Mouse (Mus musculus) CH12.LX (cell line): ENCODE measurements around the gene Isg20l2. TPM values are rescaled to one million over a fixed set of nuclear protein-coding genes. Genes with fewer than 3 reads are reported as not detected.

ENCODE experiments used
- DNase-seq: peaks from one replicate; pipeline ENCODE4 v3.0.0-alpha.2; 2013; ENCODE audit errors: extremely low read depth
- H3K27ac ChIP-seq: 2 replicates; pipeline ENCODE4 v1.5.1; 2012; ENCODE audit warnings: low read depth, mild to moderate bottlenecking, control low read depth, moderate library complexity; ENCODE audit not compliant: insufficient read depth
- H3K27me3 ChIP-seq: replicated peaks from 2 replicates; pipeline ENCODE3; 2012; ENCODE audit warnings: inconsistent platforms
- H3K36me3 ChIP-seq, 2 experiments: replicated peaks in 1 of 2; 2 replicates each; pipeline versions ENCODE3 to v1.6.1; 2012; ENCODE audit warnings: inconsistent platforms in 1 of 2, low read length in 1 of 2, mild to moderate bottlenecking in 1 of 2, mixed read lengths in 1 of 2, moderate library complexity in 1 of 2; ENCODE audit not compliant: control insufficient read depth in 1 of 2, insufficient read depth in 1 of 2
- H3K4me1 ChIP-seq, 2 experiments: 2 replicates each; pipeline ENCODE4 v1.6.1; 2012; ENCODE audit warnings: inconsistent platforms in 1 of 2, moderate library complexity in 1 of 2; ENCODE audit not compliant: insufficient read depth in 2 of 2, control insufficient read depth in 1 of 2
- H3K4me2 ChIP-seq: 2 replicates; pipeline ENCODE4 v1.6.1; 2012; ENCODE audit warnings: low read depth, mild to moderate bottlenecking, control low read depth; ENCODE audit not compliant: poor library complexity, insufficient read depth, severe bottlenecking
- H3K4me3 ChIP-seq, 3 experiments: fragments of 150-350 bp in 1 of 3; sonication (generic) in 1 of 3; replicated peaks in 1 of 3; 2 replicates each; pipeline versions ENCODE3 to v1.5.1; 2011 to 2012; ENCODE audit warnings: low read depth in 2 of 3, low read length in 2 of 3, mild to moderate bottlenecking in 2 of 3, moderate library complexity in 2 of 3, control low read depth in 1 of 3, improper control_type of control experiment in 1 of 3, inconsistent platforms in 1 of 3, mixed read lengths in 1 of 3; ENCODE audit not compliant: poor library complexity in 1 of 3
- H3K79me2 ChIP-seq: replicated peaks from 2 replicates; pipeline ENCODE4 v1.6.1; 2012; ENCODE audit warnings: mild to moderate bottlenecking, moderate library complexity; ENCODE audit not compliant: control insufficient read depth, poor library complexity, insufficient read depth, severe bottlenecking; ENCODE audit errors: extremely low read depth
- H3K9ac ChIP-seq: 2 replicates; pipeline ENCODE4 v1.6.1; 2012; ENCODE audit warnings: low read depth, mild to moderate bottlenecking, control low read depth, moderate library complexity; ENCODE audit not compliant: insufficient read depth
- H3K9me3 ChIP-seq: replicated peaks from 2 replicates; pipeline ENCODE3; 2012; ENCODE audit warnings: low read length, inconsistent platforms, mixed read lengths
- BHLHE40 ChIP-seq: IDR thresholded peaks from 2 replicates; pipeline ENCODE4 v1.6.1; 2011; ENCODE audit warnings: mild to moderate bottlenecking, low read depth, low read length, improper control_type of control experiment
- E2F4 ChIP-seq: IDR thresholded peaks from 2 replicates; pipeline ENCODE4 v1.6.1; 2011; ENCODE audit warnings: low read depth, low read length, improper control_type of control experiment; ENCODE audit not compliant: insufficient replicate concordance
- IRF4 ChIP-seq: IDR thresholded peaks from 2 replicates; pipeline ENCODE4 v1.6.1; 2014; ENCODE audit warnings: low read depth, mild to moderate bottlenecking, inconsistent platforms, low read length, improper control_type of control experiment
- JUN ChIP-seq: IDR thresholded peaks from 2 replicates; pipeline ENCODE4 v1.6.1; 2011; ENCODE audit warnings: low read depth, mild to moderate bottlenecking, low read length, improper control_type of control experiment, moderate library complexity; ENCODE audit not compliant: insufficient read depth
- JUND ChIP-seq: conservative IDR thresholded peaks from 2 replicates; pipeline ENCODE4 v1.6.1; 2011; ENCODE audit warnings: low read depth, low read length, improper control_type of control experiment
- MAFK ChIP-seq: IDR thresholded peaks from 2 replicates; pipeline ENCODE4 v1.6.1; 2011; ENCODE audit warnings: low read length, improper control_type of control experiment; ENCODE audit not compliant: insufficient replicate concordance
- MAX ChIP-seq: IDR thresholded peaks from 2 replicates; pipeline ENCODE4 v1.6.1; 2011; ENCODE audit warnings: low read length, improper control_type of control experiment
- NELFE ChIP-seq: IDR thresholded peaks from 2 replicates; pipeline ENCODE4 v1.6.1; 2011; ENCODE audit warnings: low read depth, low read length, improper control_type of control experiment
- NRF1 ChIP-seq: IDR thresholded peaks from 2 replicates; pipeline ENCODE4 v1.6.1; 2014; ENCODE audit warnings: low read depth, mild to moderate bottlenecking, inconsistent platforms, low read length, improper control_type of control experiment, moderate library complexity
- PAX5 ChIP-seq: IDR thresholded peaks from 2 replicates; pipeline ENCODE4 v1.6.1; 2012; ENCODE audit warnings: low read length, inconsistent platforms, mixed read lengths
- POLR2AphosphoS2 ChIP-seq: IDR thresholded peaks from 2 replicates; pipeline ENCODE4 v1.6.1; 2011; ENCODE audit warnings: low read depth, low read length, improper control_type of control experiment
- RCOR1 ChIP-seq: conservative IDR thresholded peaks from 2 replicates; pipeline ENCODE4 v1.6.1; 2012; ENCODE audit warnings: low read depth, mild to moderate bottlenecking, inconsistent platforms, low read length, improper control_type of control experiment
- dilution Hi-C: fragments of 300-500 bp; cut with MboI; formaldehyde crosslinking; loops from 2 replicates; pipeline ENCODE4 v1.14.3; 2020; ENCODE audit warnings: low sequenced_read_pairs; ENCODE audit not compliant: extremely low pct_unique_long_range_greater_than_20kb, extremely low pct_ligation_motif_present
- in situ Hi-C: fragments of 300-500 bp; cut with MboI; formaldehyde crosslinking; loops from 3 replicates; pipeline ENCODE4 v1.14.3; 2019; ENCODE audit warnings: low sequenced_read_pairs, low pct_ligation_motif_present, low pct_unique_long_range_greater_than_20kb, mixed read lengths
- polyA plus RNA-seq: library from polyadenylated mRNA; unstranded; fragments of >175 nt; gene quantifications from 2 replicates; pipeline ENCODE4 v1.2.1, GENCODE M21; 2012; ENCODE audit warnings: low read depth; ENCODE audit not compliant: insufficient read length
- total RNA-seq, 2 experiments: library from RNA; depleted of rRNA; stranded (reverse); fragments of 300-350 nt in 1 of 2; fragments of >200 nt in 1 of 2; gene quantifications; 2 replicates each; pipeline ENCODE4 v1.2.3; 2012 to 2014

Isg20l2 gene
- total and polyA plus RNA-seq, 3 experiments, result 40.8 to 68.8 (median 45.0) TPM

- Histone ChIP-seq H3K27ac (no peak overlapping the region), H3K27me3 (peaks cover 54% of the 10 kb centered on the region), H3K36me3 (no peaks in the 10 kb centered on the region), H3K9me3 (no peaks in the 10 kb centered on the region), H3K4me3 (no peak overlapping the region), H3K4me2 (no peak overlapping the region), H3K9ac (no peak overlapping the region), H3K4me1 (peaks cover 0 to 4% of the 10 kb centered on the region in 2 experiments; a peak in 2 of 4 replicates), H3K79me2 (no peaks in the 10 kb centered on the region)
- dilution Hi-C loops (no loop called here), in situ Hi-C loops (no loop called here)
- DNase-seq, result no peak
- TF ChIP-seq PAX5 (no peak), MAX (no peak), RCOR1 (no peak), JUN (no peak), MAFK (no peak), BHLHE40 (no peak), IRF4 (no peak)
Observed at GRCm38 (mm10) chr3:87958967-87959366, 28.9 kb downstream of the Isg20l2 start.

GRCm38 (mm10) chr3:87959371-87959770 lies 29.3 kb downstream of the Isg20l2 start:
- in situ Hi-C loops (no loop called here), dilution Hi-C loops (no loop called here)
- no peak overlapping the region for H3K4me2 ChIP-seq
- no peaks in the 10 kb centered on the region for H3K36me3 ChIP-seq
- peaks cover 0 to 4% of the 10 kb centered on the region in 2 experiments; a peak in 2 of 4 replicates for H3K4me1 ChIP-seq
- DNase-seq, result no peak
- TF ChIP-seq JUND (no peak), NRF1 (no peak), NELFE (no peak), POLR2AphosphoS2 (no peak)
- no peaks in the 10 kb centered on the region for H3K79me2 ChIP-seq
- no peaks in the 10 kb centered on the region for H3K9me3 ChIP-seq
- H3K27me3 ChIP-seq, result peaks cover 58% of the 10 kb centered on the region
- H3K27ac ChIP-seq, result no peak overlapping the region
- H3K4me3 ChIP-seq, result no peak overlapping the region
- H3K9ac ChIP-seq, result no peak overlapping the region

GRCm38 (mm10) chr3:87960191-87960585 lies 30.1 kb downstream of the Isg20l2 start:
- no peaks in the 10 kb centered on the region for H3K79me2 ChIP-seq
- no peak overlapping the region for H3K9ac ChIP-seq
- DNase-seq, result no peak
- H3K4me3 ChIP-seq, result no peak overlapping the region
- H3K27me3 ChIP-seq, result peaks cover 63% of the 10 kb centered on the region
- TF ChIP-seq E2F4, result no peak
- peaks cover under 1% of the 10 kb centered on the region for H3K9me3 ChIP-seq
- dilution Hi-C loops (no loop called here), in situ Hi-C loops (no loop called here)
- H3K36me3 ChIP-seq, result no peaks in the 10 kb centered on the region
- 0 out of 2 replicates have a peak overlapping the region, but pooled peaks have one; percentile 29 for H3K4me2 ChIP-seq
- H3K4me1 ChIP-seq, result peaks cover 0 to 4% of the 10 kb centered on the region in 2 experiments; a peak in 2 of 4 replicates
- H3K27ac ChIP-seq, result no peak overlapping the region
